Mouse (Mus musculus): ENCODE measurements around the gene Thoc5. TPM values are rescaled to one million over a fixed set of nuclear protein-coding genes. Genes with fewer than 3 reads are reported as not detected.
A peak's percentile ranks its signal among the peaks of the same experiment; 100 is the strongest.

Gene Thoc5
- polyA plus RNA-seq, 1 experiment from 2014 or later: 8.3 TPM

GRCm38 (mm10) chr11:4931009-4931601 is 36.0 kb downstream of the Thoc5 start:
- no peak overlapping the region for H3K27ac ChIP-seq (ENCODE audit: low read depth)
- H3K4me3 ChIP-seq (ENCODE audit: low read depth, low read length): no peak overlapping the region
- WGBS (ENCODE audit: insufficient replicate concordance): 88% methylated on average over 1 of the region's 1 CpGs
- no peaks in the 10 kb centered on the region for H3K9me3 ChIP-seq (ENCODE audit: low read length)
- DNase-seq (no peak), ATAC-seq (no peak)
- H3K4me1 ChIP-seq (ENCODE audit: insufficient read depth): no peaks in the 10 kb centered on the region
- no peak overlapping the region for H3K9ac ChIP-seq (replicated peaks)
- peaks cover 10% of the 10 kb centered on the region for H3K36me3 ChIP-seq (replicated peaks; ENCODE audit: insufficient read depth, low read length)
- no peaks in the 10 kb centered on the region for H3K27me3 ChIP-seq (ENCODE audit: insufficient read depth, low read length)
- no peak overlapping the region for H3K4me2 ChIP-seq (ENCODE audit: low read depth, low read length)
- TF ChIP-seq CTCF (IDR thresholded peaks at IDR 0.05; ENCODE audit: low read depth) (no peak), EP300 (IDR thresholded peaks at IDR 0.05; ENCODE audit: low read depth) (no peak)

- Histone ChIP-seq H3K4me3 (ENCODE audit: low read depth, low read length) (no peak overlapping the region), H3K9me3 (ENCODE audit: low read length) (no peaks in the 10 kb centered on the region), H3K27ac (ENCODE audit: low read depth) (no peak overlapping the region), H3K27me3 (ENCODE audit: insufficient read depth, low read length) (no peaks in the 10 kb centered on the region), H3K4me1 (ENCODE audit: insufficient read depth) (no peaks in the 10 kb centered on the region), H3K9ac (replicated peaks) (no peak overlapping the region), H3K4me2 (ENCODE audit: low read depth, low read length) (no peak overlapping the region), H3K36me3 (replicated peaks; ENCODE audit: insufficient read depth, low read length) (no peaks in the 10 kb centered on the region)
- DNase-seq (no peak), ATAC-seq (no peak)
- WGBS (ENCODE audit: insufficient replicate concordance): 75% methylated on average over 5 of the region's 5 CpGs
- TF ChIP-seq CTCF (IDR thresholded peaks at IDR 0.05; ENCODE audit: low read depth) (no peak), EP300 (IDR thresholded peaks at IDR 0.05; ENCODE audit: low read depth) (no peak)
These were observed 41.1 kb downstream of the Thoc5 start for GRCm38 (mm10) chr11:4936243-4936642.

- peak overlapping the region; percentile 76 for H3K4me2 ChIP-seq (ENCODE audit: low read depth, low read length)
- H3K36me3 ChIP-seq (replicated peaks; ENCODE audit: insufficient read depth, low read length): no peaks in the 10 kb centered on the region
- H3K27me3 ChIP-seq (ENCODE audit: insufficient read depth, low read length): peaks cover 68% of the 10 kb centered on the region
- H3K4me1 ChIP-seq (ENCODE audit: insufficient read depth): peaks cover 14% of the 10 kb centered on the region
- H3K4me3 ChIP-seq (ENCODE audit: low read depth, low read length): peak overlapping the region; percentile 51
- ATAC-seq: no peak
- 38% methylated on average over 13 of the region's 13 CpGs for WGBS (ENCODE audit: insufficient replicate concordance)
- no peak overlapping the region for H3K9ac ChIP-seq (replicated peaks)
- H3K9me3 ChIP-seq (ENCODE audit: low read length): no peaks in the 10 kb centered on the region
- TF ChIP-seq CTCF (IDR thresholded peaks at IDR 0.05; ENCODE audit: low read depth) (no peak), EP300 (IDR thresholded peaks at IDR 0.05; ENCODE audit: low read depth) (no peak)
- H3K27ac ChIP-seq (ENCODE audit: low read depth): no peak overlapping the region
- DNase-seq: no peak
These were observed 51.4 kb downstream of the Thoc5 start for GRCm38 (mm10) chr11:4946530-4946929.

GRCm38 (mm10) chr11:4946947-4947812 is 52.1 kb downstream of the Thoc5 start:
- peaks cover 14% of the 10 kb centered on the region for H3K4me1 ChIP-seq (ENCODE audit: insufficient read depth)
- peaks cover 74% of the 10 kb centered on the region for H3K27me3 ChIP-seq (ENCODE audit: insufficient read depth, low read length)
- peak overlapping the region; percentile 51 for H3K4me3 ChIP-seq (ENCODE audit: low read depth, low read length)
- peak; percentile 48 for ATAC-seq
- WGBS (ENCODE audit: insufficient replicate concordance): under 1% methylated on average over 91 of the region's 120 CpGs
- no peak overlapping the region for H3K9ac ChIP-seq (replicated peaks)
- no peak overlapping the region for H3K27ac ChIP-seq (ENCODE audit: low read depth)
- H3K4me2 ChIP-seq (ENCODE audit: low read depth, low read length): peak overlapping the region; percentile 76
- DNase-seq: peak; percentile 35
- H3K9me3 ChIP-seq (ENCODE audit: low read length): no peaks in the 10 kb centered on the region
- TF ChIP-seq CTCF (IDR thresholded peaks at IDR 0.05; ENCODE audit: low read depth): peak; percentile 45
- no peak for TF ChIP-seq EP300 (IDR thresholded peaks at IDR 0.05; ENCODE audit: low read depth)
- no peaks in the 10 kb centered on the region for H3K36me3 ChIP-seq (replicated peaks; ENCODE audit: insufficient read depth, low read length)

GRCm38 (mm10) chr11:4947813-4948174 is 52.7 kb downstream of the Thoc5 start, which contains the start of gene Nefh:
Gene Nefh (minus strand): TSS chr11:4948064.
- TF ChIP-seq EP300 (IDR thresholded peaks at IDR 0.05; ENCODE audit: low read depth) (no peak), CTCF (IDR thresholded peaks at IDR 0.05; ENCODE audit: low read depth) (no peak)
- no peaks in the 10 kb centered on the region for H3K36me3 ChIP-seq (replicated peaks; ENCODE audit: insufficient read depth, low read length)
- H3K9me3 ChIP-seq (ENCODE audit: low read length): no peaks in the 10 kb centered on the region
- no peak for ATAC-seq
- H3K27me3 ChIP-seq (ENCODE audit: insufficient read depth, low read length): peaks cover 79% of the 10 kb centered on the region
- H3K27ac ChIP-seq (ENCODE audit: low read depth): no peak within 1 kb of the TSS
- H3K4me1 ChIP-seq (ENCODE audit: insufficient read depth): peaks cover 14% of the 10 kb centered on the region
- WGBS (ENCODE audit: insufficient replicate concordance): 3% methylated on average over 27 of the region's 41 CpGs
- H3K4me2 ChIP-seq (ENCODE audit: low read depth, low read length): peak within 1 kb of the TSS; percentile 76
- DNase-seq: no peak
- no peak within 1 kb of the TSS for H3K9ac ChIP-seq (replicated peaks)
- H3K4me3 ChIP-seq (ENCODE audit: low read depth, low read length): peak within 1 kb of the TSS; percentile 51

GRCm38 (mm10) chr11:4948792-4949191 is 53.7 kb downstream of the Thoc5 start:
- no peak overlapping the region for H3K9ac ChIP-seq (replicated peaks)
- no peak for TF ChIP-seq CTCF (IDR thresholded peaks at IDR 0.05; ENCODE audit: low read depth)
- no peak for TF ChIP-seq EP300 (IDR thresholded peaks at IDR 0.05; ENCODE audit: low read depth)
- WGBS (ENCODE audit: insufficient replicate concordance): 30% methylated on average over 8 of the region's 8 CpGs
- no peaks in the 10 kb centered on the region for H3K36me3 ChIP-seq (replicated peaks; ENCODE audit: insufficient read depth, low read length)
- H3K4me1 ChIP-seq (ENCODE audit: insufficient read depth): peaks cover 14% of the 10 kb centered on the region
- DNase-seq (no peak), ATAC-seq (no peak)
- no peak overlapping the region for H3K27ac ChIP-seq (ENCODE audit: low read depth)
- H3K4me2 ChIP-seq (ENCODE audit: low read depth, low read length): no peak overlapping the region
- no peaks in the 10 kb centered on the region for H3K9me3 ChIP-seq (ENCODE audit: low read length)
- peaks cover 87% of the 10 kb centered on the region for H3K27me3 ChIP-seq (ENCODE audit: insufficient read depth, low read length)
- no peak overlapping the region for H3K4me3 ChIP-seq (ENCODE audit: low read depth, low read length)

Measured in liver, postnatal 0 days (tissue).